Mouse (Mus musculus) embryonic facial prominence, embryonic 11.5 days (tissue): ENCODE results near the gene Gdf11. TPM values are rescaled to one million over a fixed set of nuclear protein-coding genes. Genes with fewer than 3 reads are reported as not detected.
A peak's percentile ranks its signal among the peaks of the same experiment; 100 is the strongest.

ENCODE experiments used
- ATAC-seq: fragments of 200-750 bp; cut with Nextera tagmentation; replicated peaks from 2 replicates; pipeline ENCODE4 v1.8.0; 2017; ENCODE audit warnings: low read depth; ENCODE audit not compliant: insufficient number of reproducible peaks, low FRiP score, low TSS enrichment
- DNase-seq: peaks from one replicate; pipeline ENCODE4 v3.0.0-alpha.2; 2015; ENCODE audit warnings: low spot score
- H3K27ac ChIP-seq: fragments of 300-500 bp; sonication (generic); replicated peaks from 2 replicates; pipeline ENCODE4 v1.5.1; 2014; ENCODE audit warnings: mild to moderate bottlenecking, low read depth, low read length, control low read depth
- H3K27me3 ChIP-seq: fragments of 300-500 bp; sonication (generic); 2 replicates; pipeline ENCODE4 v1.6.1; 2014; ENCODE audit warnings: mild to moderate bottlenecking, low read length, moderate library complexity, mixed read lengths; ENCODE audit not compliant: control insufficient read depth, insufficient read depth
- H3K36me3 ChIP-seq: fragments of 300-500 bp; sonication (generic); replicated peaks from 2 replicates; pipeline ENCODE4 v1.6.1; 2014; ENCODE audit warnings: low read depth, mild to moderate bottlenecking, low read length, moderate library complexity, mixed read lengths; ENCODE audit not compliant: control insufficient read depth, insufficient read depth
- H3K4me1 ChIP-seq: fragments of 300-500 bp; sonication (generic); 2 replicates; pipeline ENCODE4 v1.6.1; 2014; ENCODE audit warnings: low read length, mixed read lengths; ENCODE audit not compliant: control insufficient read depth, insufficient read depth
- H3K4me2 ChIP-seq: fragments of 300-500 bp; sonication (generic); 2 replicates; pipeline ENCODE4 v1.6.1; 2014; ENCODE audit warnings: low read depth, mild to moderate bottlenecking, control low read depth, low read length, moderate library complexity
- H3K4me3 ChIP-seq: fragments of 300-500 bp; sonication (generic); 2 replicates; pipeline ENCODE4 v1.5.1; 2014; ENCODE audit warnings: low read depth, low read length, control low read depth
- H3K9ac ChIP-seq: fragments of 300-500 bp; sonication (generic); replicated peaks from 2 replicates; pipeline ENCODE4 v1.6.1; 2014; ENCODE audit warnings: mild to moderate bottlenecking, control low read depth, low read length
- H3K9me3 ChIP-seq: fragments of 300-500 bp; sonication (generic); replicated peaks from 2 replicates; pipeline ENCODE4 v1.6.1; 2016; ENCODE audit warnings: mild to moderate bottlenecking, low read length, inconsistent platforms, mixed read lengths; ENCODE audit not compliant: control insufficient read depth
- WGBS: fragments of 180-500 bp; shearing (Covaris S2); extraction: QIAGEN DNeasy Blood & Tissue Kit; methylation state at CpG from one replicate; pipeline ENCODE4 v1.1.7; 2014; 5-methylcytosine and 5-hydroxymethylcytosine counted together
- polyA plus RNA-seq: library from polyadenylated mRNA; unstranded; fragments of >200 nt; fragmentation: Nextera tagmentation; extraction: Ambion mirVana; gene quantifications from 2 replicates; pipeline ENCODE4 v1.2.1, GENCODE M21; 2014

Gene Gdf11
- polyA plus RNA-seq, 1 experiment from 2014 or later = 10.9 TPM

- no peaks in the 10 kb centered on the region; the same call in 1 of the 2 replicates for H3K36me3 ChIP-seq
- H3K27ac ChIP-seq = peak overlapping the region; percentile 84
- H3K4me1 ChIP-seq = no peaks in the 10 kb centered on the region
- H3K9me3 ChIP-seq = no peaks in the 10 kb centered on the region
- ATAC-seq = peak; percentile 73
- peak overlapping the region; percentile 89 for H3K4me3 ChIP-seq
- peak overlapping the region; percentile 92 for H3K9ac ChIP-seq
- H3K4me2 ChIP-seq = peak overlapping the region; percentile 76
- WGBS = 2% methylated on average over 38 of the region's 41 CpGs
- peak; percentile 86 for DNase-seq
- no peaks in the 10 kb centered on the region for H3K27me3 ChIP-seq
Observed at GRCm38 (mm10) chr10:128909567-128910028, 18.1 kb upstream of the Gdf11 start.

- H3K36me3 ChIP-seq = no peaks in the 10 kb centered on the region; the same call in 1 of the 2 replicates
- peak overlapping the region; percentile 92 for H3K9ac ChIP-seq
- 60% methylated on average over 13 of the region's 13 CpGs for WGBS
- ATAC-seq = no peak
- H3K27me3 ChIP-seq = no peaks in the 10 kb centered on the region
- no peaks in the 10 kb centered on the region for H3K9me3 ChIP-seq
- peak overlapping the region; percentile 76 for H3K4me2 ChIP-seq
- peak; percentile 45 for DNase-seq
- peak overlapping the region; percentile 89 for H3K4me3 ChIP-seq
- H3K4me1 ChIP-seq = no peaks in the 10 kb centered on the region
- peak overlapping the region; percentile 84; the same call in 1 of the 2 replicates for H3K27ac ChIP-seq
Observed at GRCm38 (mm10) chr10:128908778-128909448, 17.4 kb upstream of the Gdf11 start.

GRCm38 (mm10) chr10:128904812-128905211 is 13.3 kb upstream of the Gdf11 start:
- Histone ChIP-seq H3K36me3 (no peaks in the 10 kb centered on the region), H3K27me3 (no peaks in the 10 kb centered on the region), H3K9ac (no peak overlapping the region), H3K4me3 (no peak overlapping the region), H3K27ac (no peak overlapping the region), H3K4me2 (no peak overlapping the region), H3K4me1 (no peaks in the 10 kb centered on the region), H3K9me3 (no peaks in the 10 kb centered on the region)
- DNase-seq (no peak), ATAC-seq (no peak)
- 65% methylated on average over 5 of the region's 5 CpGs for WGBS

- H3K9me3 ChIP-seq = no peaks in the 10 kb centered on the region
- DNase-seq (no peak), ATAC-seq (no peak)
- H3K27me3 ChIP-seq = no peaks in the 10 kb centered on the region
- 69% methylated on average over 3 of the region's 3 CpGs for WGBS
- H3K36me3 ChIP-seq = no peaks in the 10 kb centered on the region
- H3K4me2 ChIP-seq = no peak overlapping the region
- H3K27ac ChIP-seq = no peak overlapping the region
- H3K4me1 ChIP-seq = no peaks in the 10 kb centered on the region
- no peak overlapping the region for H3K4me3 ChIP-seq
- H3K9ac ChIP-seq = no peak overlapping the region
Observed at GRCm38 (mm10) chr10:128902409-128902988, 11.0 kb upstream of the Gdf11 start.

GRCm38 (mm10) chr10:128901409-128901808 is 9.9 kb upstream of the Gdf11 start:
- no peak overlapping the region for H3K4me2 ChIP-seq
- H3K4me3 ChIP-seq = no peak overlapping the region
- no peak overlapping the region for H3K9ac ChIP-seq
- H3K27ac ChIP-seq = no peak overlapping the region
- no peaks in the 10 kb centered on the region for H3K4me1 ChIP-seq
- WGBS = 83% methylated on average over 1 of the region's 1 CpGs
- no peaks in the 10 kb centered on the region for H3K9me3 ChIP-seq
- no peaks in the 10 kb centered on the region for H3K36me3 ChIP-seq
- H3K27me3 ChIP-seq = peaks cover 2% of the 10 kb centered on the region; the same call in 1 of the 2 replicates
- ATAC-seq (no peak), DNase-seq (no peak)

- Histone ChIP-seq H3K27me3 (peaks cover 4% of the 10 kb centered on the region; the same call in 1 of the 2 replicates), H3K4me2 (no peak within 1 kb of the TSS), H3K36me3 (no peaks in the 10 kb centered on the region), H3K27ac (no peak within 1 kb of the TSS), H3K4me1 (no peaks in the 10 kb centered on the region), H3K9ac (no peak within 1 kb of the TSS), H3K9me3 (no peaks in the 10 kb centered on the region), H3K4me3 (no peak within 1 kb of the TSS)
- DNase-seq (no peak), ATAC-seq (no peak)
- 88% methylated on average over 3 of the region's 3 CpGs for WGBS
Observed at GRCm38 (mm10) chr10:128900698-128901097, 9.2 kb upstream of the Gdf11 start, which contains the start of gene Cd63. TSS of gene Cd63 (plus strand) at chr10:128900989.

GRCm38 (mm10) chr10:128899759-128900490 is 8.4 kb upstream of the Gdf11 start:
- 79% methylated on average over 6 of the region's 6 CpGs for WGBS
- H3K9me3 ChIP-seq = no peaks in the 10 kb centered on the region
- H3K27ac ChIP-seq = no peak overlapping the region
- H3K4me3 ChIP-seq = no peak overlapping the region
- H3K36me3 ChIP-seq = no peaks in the 10 kb centered on the region
- no peak overlapping the region for H3K4me2 ChIP-seq
- no peak for DNase-seq
- no peaks in the 10 kb centered on the region for H3K4me1 ChIP-seq
- H3K9ac ChIP-seq = no peak overlapping the region
- ATAC-seq = no peak
- H3K27me3 ChIP-seq = peaks cover 4% of the 10 kb centered on the region; the same call in 1 of the 2 replicates
